Mouse (Mus musculus) liver, adult (tissue): ENCODE data around the gene Eif2a.

Experiments
- GATA4 ChIP-seq: IDR thresholded peaks from 2 replicates; pipeline ENCODE4 v1.6.1; 2014; ENCODE audit warnings: mild to moderate bottlenecking, low read length; ENCODE audit not compliant: insufficient replicate concordance

Eif2a gene

DNA sequence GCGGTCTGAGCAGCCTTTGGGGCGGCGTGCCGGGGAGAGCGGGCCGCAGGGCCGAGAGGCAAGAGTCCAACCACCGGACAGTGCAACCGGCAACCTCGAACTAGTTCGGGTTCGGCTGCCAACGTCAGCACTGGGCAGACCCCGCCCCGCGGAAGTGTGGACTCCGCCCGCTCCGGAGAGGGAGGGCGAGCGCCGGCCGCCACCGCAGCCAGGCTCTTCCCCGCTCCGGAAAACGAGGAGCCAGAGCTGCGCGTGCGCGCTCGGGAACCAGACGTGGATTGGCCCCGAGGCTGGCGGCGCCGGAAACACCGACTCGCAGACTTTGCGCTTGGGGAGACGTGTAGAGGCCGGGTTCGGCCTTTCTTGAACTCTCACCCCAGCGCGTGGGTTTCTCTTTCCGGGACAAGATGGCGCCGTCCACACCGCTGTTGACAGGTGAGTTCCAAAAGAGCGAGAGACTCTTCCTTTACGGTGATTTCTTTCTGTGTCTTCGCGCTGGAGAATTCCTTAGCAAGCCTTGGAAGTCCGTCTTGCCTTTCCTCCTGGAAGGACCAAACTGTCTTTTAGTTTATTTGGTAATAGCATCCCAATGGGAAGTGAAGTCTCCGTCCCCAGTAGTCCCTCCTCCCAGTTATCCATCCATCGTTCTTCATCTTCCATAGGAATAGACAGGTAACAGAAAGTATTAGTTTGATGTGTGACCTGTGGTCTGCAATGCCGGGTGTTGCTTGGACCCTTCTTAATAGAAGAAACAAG lies at the start of gene Eif2a, which contains the start of gene Serp1:
Gene Eif2a, plus strand, starts transcription at position 170 of the 756 bp plus-strand sequence.
Gene Serp1, minus strand, starts transcription at position 241 of the 756 bp plus-strand sequence.
- TF ChIP-seq GATA4, result peak; percentile 29; the same call in 1 of the 2 replicates

DNA sequence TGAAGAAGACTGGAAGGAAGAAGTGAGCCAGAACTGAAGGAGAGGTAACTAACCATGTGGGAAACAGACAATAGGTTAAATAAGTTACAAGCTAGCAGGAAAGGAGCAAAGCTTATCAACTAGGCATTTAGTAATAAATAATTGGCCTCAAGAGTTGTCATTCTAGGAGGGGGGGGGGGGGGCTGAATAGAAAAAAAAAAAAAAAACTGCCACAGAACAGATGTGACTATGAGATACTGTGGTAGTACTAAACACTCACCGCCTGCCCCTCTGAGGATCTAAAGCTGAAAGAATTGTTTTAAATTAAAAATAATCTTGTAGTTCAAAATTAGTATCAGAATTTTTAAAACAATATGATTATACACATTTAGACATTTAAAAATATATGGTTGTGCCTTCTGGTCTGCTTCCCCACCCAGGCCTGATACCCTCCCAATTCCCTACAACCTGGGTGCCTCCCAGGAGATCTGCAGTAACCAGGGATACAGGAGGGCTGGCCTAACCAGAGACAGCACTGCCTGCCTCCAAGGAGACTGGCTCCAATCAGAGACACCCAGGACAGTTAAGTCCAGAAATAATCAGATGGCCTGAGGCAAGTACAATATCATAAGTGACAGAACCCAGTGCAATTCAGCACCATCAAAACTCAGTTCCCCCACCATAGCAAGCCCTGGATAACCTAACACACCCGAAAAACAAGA lies 46.7 kb upstream of the Eif2a start:
- no peak for TF ChIP-seq GATA4

GRCm38 (mm10) chr3:58485883-58486282 lies 39.7 kb upstream of the Eif2a start:
- TF ChIP-seq GATA4, result no peak

- no peak for TF ChIP-seq GATA4
Measured at GRCm38 (mm10) chr3:58487121-58487520, 38.5 kb upstream of the Eif2a start.

- TF ChIP-seq GATA4, result no peak
Measured at GRCm38 (mm10) chr3:58487999-58488775, 37.4 kb upstream of the Eif2a start.

GRCm38 (mm10) chr3:58490787-58491186 lies 34.8 kb upstream of the Eif2a start:
- TF ChIP-seq GATA4, result no peak

- no peak for TF ChIP-seq GATA4
Measured at GRCm38 (mm10) chr3:58493621-58494020, 32.0 kb upstream of the Eif2a start.

GRCm38 (mm10) chr3:58501961-58502360 lies 23.7 kb upstream of the Eif2a start:
- TF ChIP-seq GATA4, result no peak

GRCm38 (mm10) chr3:58503720-58504333 lies 21.8 kb upstream of the Eif2a start:
- no peak for TF ChIP-seq GATA4

- no peak for TF ChIP-seq GATA4
Measured at GRCm38 (mm10) chr3:58504676-58505075, 20.9 kb upstream of the Eif2a start.

GRCm38 (mm10) chr3:58508020-58508750 lies 17.4 kb upstream of the Eif2a start:
- no peak for TF ChIP-seq GATA4

DNA sequence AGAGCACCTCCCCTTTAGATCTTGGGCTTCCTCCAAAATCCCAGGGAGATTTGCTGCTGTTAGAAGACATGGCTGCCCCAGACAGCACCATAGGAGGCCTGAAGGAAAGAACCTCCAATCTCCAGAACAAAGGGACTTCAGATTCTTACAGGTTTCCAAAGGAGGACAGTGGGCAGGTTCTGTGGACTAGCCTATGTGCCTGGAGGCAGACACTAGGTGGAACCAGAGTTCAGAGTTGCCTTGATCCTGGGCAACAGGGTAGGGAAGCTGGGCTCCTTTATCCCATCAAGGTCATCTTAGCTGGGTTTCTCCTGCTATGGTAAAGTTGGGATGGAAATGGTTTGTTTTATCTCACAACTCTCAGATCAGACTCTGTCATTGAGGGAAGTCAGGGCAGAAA lies 14.0 kb upstream of the Eif2a start:
- TF ChIP-seq GATA4, result no peak

DNA sequence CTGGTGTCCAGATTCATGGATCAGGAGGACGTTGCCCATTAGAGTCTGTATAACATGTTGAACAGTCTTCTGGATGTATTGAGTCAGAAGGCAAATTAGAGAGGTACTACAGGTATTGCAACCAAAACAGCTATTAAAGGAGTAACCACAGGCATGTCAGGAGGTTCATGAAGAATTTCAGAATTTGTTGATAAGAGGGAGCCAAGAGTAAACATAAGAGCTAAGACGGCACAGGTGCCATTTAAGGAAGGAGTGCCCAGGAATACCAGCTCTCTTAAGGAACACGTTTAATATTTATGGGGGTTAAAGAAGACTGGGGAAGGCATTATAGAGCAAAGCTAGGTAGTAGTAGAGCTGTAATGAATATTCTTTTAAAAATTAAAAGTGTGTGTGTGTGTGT lies 12.9 kb upstream of the Eif2a start:
- TF ChIP-seq GATA4, result no peak

DNA sequence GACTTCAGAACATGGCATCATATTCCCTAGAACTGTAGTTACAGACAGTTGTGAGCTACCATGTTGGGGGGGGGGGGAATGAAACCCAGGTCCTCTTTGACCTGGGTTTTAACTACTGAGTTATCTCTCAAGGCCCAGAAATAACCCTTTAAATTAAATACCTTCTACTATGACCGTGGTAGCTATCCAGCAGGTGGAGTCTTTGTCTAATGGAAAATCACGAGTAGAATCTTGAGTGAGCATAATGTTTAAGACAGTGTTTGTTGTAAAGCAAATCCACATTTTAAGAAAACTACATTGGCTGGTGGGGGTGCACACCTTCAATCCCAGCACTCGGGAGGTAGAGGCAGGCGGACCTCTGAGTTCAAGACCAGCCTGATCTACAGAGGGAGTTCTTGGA lies 12.1 kb upstream of the Eif2a start:
- no peak for TF ChIP-seq GATA4

- TF ChIP-seq GATA4, result no peak
Measured at GRCm38 (mm10) chr3:58515947-58516601, 9.5 kb upstream of the Eif2a start.

- TF ChIP-seq GATA4, result no peak
Measured at GRCm38 (mm10) chr3:58516602-58516976, 9.0 kb upstream of the Eif2a start.
